Mouse (Mus musculus) cerebellum, adult (tissue): ENCODE data around the gene Wdr92.
A peak's percentile ranks its signal among the peaks of the same experiment; 100 is the strongest.
"Not testable (repeated sequence)": the region's sequence is repeated elsewhere in the genome, so short reads cannot be mapped to it uniquely, and the experiment has no call there.

ENCODE experiments used
- ATAC-seq: cut with Nextera tagmentation; 2 replicates; pipeline ENCODE4 v1.9.2; 2017; ENCODE audit warnings: mild to moderate bottlenecking, moderate library complexity, mixed read lengths; ENCODE audit not compliant: insufficient number of reproducible peaks, low FRiP score, low TSS enrichment

The Wdr92 gene

DNA sequence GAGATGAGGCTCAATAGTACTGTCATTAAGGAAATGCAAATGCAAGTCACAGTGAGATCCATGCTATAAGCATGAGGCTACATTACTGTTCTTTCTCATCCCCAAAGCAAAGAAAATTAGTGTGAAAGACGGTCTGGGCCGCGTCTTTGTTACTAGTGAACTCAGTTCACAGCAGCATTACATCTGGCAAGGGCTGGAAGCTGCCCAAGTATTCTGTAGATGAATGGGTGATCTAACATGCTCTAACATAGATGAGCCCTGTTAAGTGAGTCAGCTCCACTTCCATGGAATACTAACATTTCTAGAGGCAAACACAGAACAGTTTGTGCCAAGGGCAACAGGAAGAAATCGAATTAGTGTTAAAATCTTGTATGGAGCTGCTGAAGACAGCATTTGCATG, 19.0 kb downstream of the Wdr92 start:
- ATAC-seq: no peak

GRCm38 (mm10) chr11:17202481-17202880, 20.6 kb downstream of the Wdr92 start:
- no peak for ATAC-seq

GRCm38 (mm10) chr11:17211258-17212140, 29.6 kb downstream of the Wdr92 start, which contains the start of gene Pno1:
Gene Pno1 (minus strand): TSS chr11:17211568.
- ATAC-seq: peak; percentile 97

- ATAC-seq: no peak
These were observed 30.2 kb downstream of the Wdr92 start for GRCm38 (mm10) chr11:17212141-17212495.

- no peak for ATAC-seq
These were observed 31.1 kb downstream of the Wdr92 start for GRCm38 (mm10) chr11:17212903-17213509.

DNA sequence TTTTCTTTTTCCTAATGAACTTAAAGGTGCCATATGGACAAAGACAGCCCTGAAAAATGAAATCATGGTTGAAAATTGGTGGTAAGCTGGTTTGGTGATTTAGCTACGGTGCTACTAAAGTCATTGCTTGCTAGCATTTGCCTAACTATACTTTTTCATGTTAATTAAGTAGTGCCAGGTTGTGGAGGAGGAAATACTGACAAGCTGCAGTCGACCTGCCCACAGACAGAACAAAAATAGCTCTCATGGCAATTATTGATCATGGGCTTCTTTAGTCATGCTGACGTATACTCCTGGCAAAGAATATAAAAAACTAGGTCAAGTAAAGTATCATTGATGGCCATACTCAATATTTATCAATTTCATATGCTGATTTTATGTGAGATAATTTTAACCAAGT, 33.6 kb downstream of the Wdr92 start:
- ATAC-seq: no peak

DNA sequence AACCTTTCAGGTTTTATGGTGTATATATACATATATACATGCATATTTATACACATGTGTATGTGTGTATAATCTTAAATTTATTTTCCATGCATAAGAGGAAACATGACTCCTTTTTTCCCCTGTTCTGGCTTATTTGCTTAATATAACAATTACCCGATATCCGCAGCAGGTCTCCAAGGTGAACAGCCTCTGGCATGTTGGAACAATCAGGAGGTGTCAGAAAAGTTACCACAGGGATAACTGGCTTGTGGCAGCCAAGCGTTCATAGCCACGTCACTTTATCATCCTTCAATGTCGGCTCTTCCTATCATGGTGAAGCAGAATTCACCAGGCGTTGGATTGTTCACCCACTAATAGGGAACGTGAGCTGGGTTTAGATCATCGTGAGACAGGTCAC, 39.2 kb downstream of the Wdr92 start:
- no peak for ATAC-seq

DNA sequence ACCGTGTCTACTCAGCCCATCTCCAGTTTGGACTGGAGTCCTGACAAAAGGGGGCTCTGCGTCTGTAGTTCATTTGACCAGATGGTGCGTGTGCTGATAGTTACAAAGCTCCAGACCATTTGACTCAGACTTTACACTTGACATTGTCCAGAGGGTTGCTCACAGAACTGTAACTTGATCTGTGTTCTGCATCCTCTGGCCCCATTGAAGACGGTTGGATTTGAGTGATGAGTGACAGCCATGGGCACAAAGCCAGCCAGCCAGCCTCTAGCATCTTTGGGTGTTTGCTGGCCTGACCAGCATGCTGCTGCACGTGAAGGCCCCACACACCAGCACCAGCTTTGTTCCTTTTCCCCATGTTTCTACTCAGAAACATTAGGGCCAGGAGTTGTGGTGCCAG, 50.9 kb downstream of the Wdr92 start:
- no peak for ATAC-seq

DNA sequence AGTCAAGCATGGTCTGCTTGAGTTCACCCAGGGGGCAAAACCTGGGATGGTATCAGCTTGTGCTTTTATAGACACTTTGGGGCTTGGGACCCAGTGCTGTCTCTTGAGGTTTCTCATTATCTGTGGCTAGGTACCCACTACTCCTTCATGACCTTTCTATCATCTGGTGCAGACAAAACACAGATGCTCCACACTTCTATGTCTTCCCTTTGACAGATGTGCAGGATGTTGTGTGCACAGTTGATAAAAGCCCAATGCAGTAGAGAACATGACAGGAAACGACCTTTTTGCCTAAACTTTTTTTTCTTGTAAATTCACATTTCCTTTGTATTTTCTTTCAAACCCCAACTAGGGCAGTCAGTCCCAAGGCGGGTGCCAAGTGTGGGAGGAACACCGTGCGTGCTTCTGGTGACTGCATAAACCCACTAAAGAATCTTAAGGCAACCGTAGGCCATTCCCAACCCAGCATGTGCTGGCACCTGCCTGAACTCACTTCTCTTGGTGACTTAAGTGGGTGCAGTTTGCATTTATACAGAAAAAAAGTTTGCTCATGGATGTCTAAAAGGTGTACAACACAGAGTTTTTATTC, 54.6 kb downstream of the Wdr92 start:
- ATAC-seq: no peak

GRCm38 (mm10) chr11:17238598-17238997, 56.7 kb downstream of the Wdr92 start:
- not testable (repeated sequence) for ATAC-seq

GRCm38 (mm10) chr11:17248715-17249114, 66.8 kb downstream of the Wdr92 start:
- no peak for ATAC-seq

DNA sequence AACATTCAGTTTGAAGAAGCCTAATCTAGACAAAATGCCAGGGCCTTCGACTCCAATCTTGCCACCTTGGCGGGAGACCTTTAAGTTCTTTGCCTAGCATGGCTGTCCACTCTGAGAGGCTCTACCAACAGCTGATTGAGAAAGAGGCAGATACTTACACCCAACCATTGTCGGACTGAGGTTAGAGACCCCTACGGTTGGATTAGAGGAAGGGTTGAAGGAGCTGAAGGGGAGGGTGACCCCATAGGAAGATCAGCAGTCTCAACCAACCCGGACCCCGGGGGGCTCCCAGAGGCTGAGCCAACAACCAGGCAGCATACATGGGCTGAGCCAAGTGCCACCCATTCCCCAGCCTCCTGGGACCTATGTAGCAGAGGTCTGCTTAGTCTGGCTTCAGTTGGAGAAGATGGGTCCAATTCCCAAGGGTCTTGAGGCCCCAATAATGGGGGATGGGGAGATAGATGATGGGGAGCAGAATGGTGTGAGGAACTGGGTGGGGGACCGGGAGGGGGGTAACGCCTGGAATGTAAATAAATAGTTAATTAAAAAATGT, 75.0 kb downstream of the Wdr92 start:
- ATAC-seq: 0 out of 2 replicates have a peak, but pooled peaks have one; percentile 27

DNA sequence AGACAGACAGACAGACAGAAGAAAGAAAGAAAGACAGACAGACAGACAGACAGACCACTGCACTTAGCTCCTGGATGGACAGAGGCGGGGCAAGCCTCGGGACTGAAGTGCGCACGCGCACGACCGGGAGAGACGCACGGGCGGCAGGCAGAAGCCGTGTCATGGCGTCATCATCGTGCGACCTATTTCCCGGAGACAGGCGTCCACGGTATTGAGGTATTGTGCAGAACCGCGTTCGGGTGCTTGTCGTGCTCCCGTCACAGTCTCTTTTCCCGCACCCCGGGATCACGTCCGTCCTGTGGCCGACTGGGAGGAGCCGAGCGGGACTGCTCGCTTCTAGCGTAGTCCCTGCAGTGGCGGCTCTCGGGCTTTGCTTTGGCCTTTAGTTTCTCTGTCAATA, 75.5 kb downstream of the Wdr92 start, which contains the start of gene C1d:
Gene C1d (plus strand): TSS at position 137 of the 400 bp plus-strand sequence.
- ATAC-seq: peak; percentile 94

DNA sequence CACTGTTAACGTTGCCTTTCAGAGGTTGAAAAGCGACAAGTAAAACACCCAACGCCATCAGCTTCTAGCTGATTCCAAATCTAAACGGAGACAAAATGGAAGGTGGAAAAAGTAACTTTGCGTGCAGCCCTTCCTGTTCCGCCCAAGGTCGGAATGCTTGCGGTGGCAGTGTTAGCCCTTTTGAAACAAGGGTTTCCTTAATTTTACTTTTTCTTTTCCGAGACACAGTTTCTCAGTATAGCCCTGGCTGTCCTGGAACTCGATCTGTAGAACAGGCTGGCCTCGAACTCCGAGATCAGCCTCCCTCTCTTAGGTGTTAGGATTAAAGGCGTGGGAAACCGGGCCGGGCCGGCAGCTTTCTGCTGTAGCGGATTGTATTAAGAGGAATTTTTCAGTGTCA, 76.0 kb downstream of the Wdr92 start:
- no peak for ATAC-seq

- no peak for ATAC-seq
These were observed 85.3 kb downstream of the Wdr92 start for GRCm38 (mm10) chr11:17267176-17267575.

DNA sequence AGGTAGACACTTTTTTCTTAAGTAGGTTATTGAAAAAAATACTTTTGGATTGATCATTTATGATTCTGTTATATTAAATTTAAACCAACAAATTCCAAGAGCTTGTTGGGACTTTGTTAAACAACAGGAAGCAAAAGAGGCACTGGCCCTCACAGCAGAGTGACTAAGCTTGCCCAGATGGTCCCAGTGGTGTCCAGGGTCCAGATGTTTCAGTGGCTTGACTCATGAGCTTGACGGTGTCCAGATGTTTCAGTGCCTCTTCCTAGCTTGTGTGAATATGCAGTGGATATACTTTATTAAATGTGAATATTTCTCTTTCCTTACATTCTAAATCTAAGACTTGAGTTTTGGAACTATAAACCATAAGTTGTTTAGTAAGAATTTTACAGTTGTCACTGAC, 86.9 kb downstream of the Wdr92 start:
- ATAC-seq: no peak

DNA sequence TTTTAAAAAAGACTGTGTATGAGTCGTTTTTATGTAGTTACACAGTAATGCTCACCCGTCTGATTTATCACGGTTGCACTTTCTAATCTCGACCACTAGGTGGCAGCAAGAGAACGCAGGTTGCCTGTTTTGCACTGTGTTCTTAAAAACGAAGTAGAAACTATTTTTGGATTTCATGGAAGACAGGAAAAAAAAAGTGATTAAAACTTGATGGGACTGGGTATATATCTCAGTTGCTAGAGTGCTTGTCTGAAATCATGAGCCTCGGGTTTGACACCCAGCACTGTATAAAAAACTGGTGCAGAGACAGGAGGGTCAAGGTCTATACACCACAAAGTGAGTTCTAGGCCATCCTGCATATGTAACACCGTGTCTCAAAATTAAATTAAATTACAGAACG, 98.1 kb downstream of the Wdr92 start:
- no peak for ATAC-seq
